Mouse (Mus musculus) forelimb bud, embryonic 11.5 days (tissue): ENCODE measurements around the gene Olfr1428.
"Not testable (repeated sequence)": the region's sequence is repeated elsewhere in the genome, so short reads cannot be mapped to it uniquely, and the experiment has no call there.

Source experiments
- DNase-seq: peaks from one replicate; pipeline ENCODE4 v3.0.0-alpha.2; 2012; ENCODE audit warnings: low read depth, low spot score

Olfr1428 gene

GRCm38 (mm10) chr19:12115797-12116196 is at the start of gene Olfr1428:
Gene Olfr1428, minus strand, starts transcription at chr19:12115897.
- DNase-seq = no peak

- no peak for DNase-seq
These were observed 29.8 kb upstream of the Olfr1428 start for GRCm38 (mm10) chr19:12145452-12145851.

GRCm38 (mm10) chr19:12143356-12143755 is 27.7 kb upstream of the Olfr1428 start:
- peak; percentile 34 for DNase-seq

GRCm38 (mm10) chr19:12134289-12134688 is 18.6 kb upstream of the Olfr1428 start:
- DNase-seq = peak; percentile 16

GRCm38 (mm10) chr19:12123103-12123502 is 7.4 kb upstream of the Olfr1428 start, which contains the start of gene Olfr76:
Gene Olfr76, minus strand, starts transcription at chr19:12123203.
- no peak for DNase-seq

- no peak for DNase-seq
These were observed 767 bp upstream of the Olfr1428 start for GRCm38 (mm10) chr19:12116464-12116863.

- no peak for DNase-seq
These were observed 1.9 kb downstream of the Olfr1428 start for GRCm38 (mm10) chr19:12113807-12114206.

- DNase-seq = no peak
These were observed 11.2 kb downstream of the Olfr1428 start for GRCm38 (mm10) chr19:12104541-12104940.

GRCm38 (mm10) chr19:12103234-12103633 is 12.5 kb downstream of the Olfr1428 start, which contains the start of gene Olfr1427:
Gene Olfr1427, minus strand, starts transcription at chr19:12103334.
- no peak for DNase-seq

- DNase-seq = no peak
These were observed 23.8 kb downstream of the Olfr1428 start, which contains the start of gene Olfr1426 for GRCm38 (mm10) chr19:12091913-12092312. Gene Olfr1426, minus strand, starts transcription at chr19:12092013.

- not testable (repeated sequence) for DNase-seq
These were observed 38.1 kb downstream of the Olfr1428 start, which contains the start of gene Olfr1425 for GRCm38 (mm10) chr19:12077631-12078030. Gene Olfr1425, minus strand, starts transcription at chr19:12077731.

- DNase-seq = not testable (repeated sequence)
These were observed 46.2 kb downstream of the Olfr1428 start for GRCm38 (mm10) chr19:12069546-12069945.

- not testable (repeated sequence) for DNase-seq
These were observed 47.9 kb downstream of the Olfr1428 start for GRCm38 (mm10) chr19:12067806-12068205.

GRCm38 (mm10) chr19:12062582-12062981 is 53.1 kb downstream of the Olfr1428 start, which contains the start of gene Olfr1424:
Gene Olfr1424, minus strand, starts transcription at chr19:12062682.
- DNase-seq = not testable (repeated sequence)
